Mouse (Mus musculus): ENCODE data around the gene Pip5k1c. TPM values are rescaled to one million over a fixed set of nuclear protein-coding genes. Genes with fewer than 3 reads are reported as not detected.
A peak's percentile ranks its signal among the peaks of the same experiment; 100 is the strongest.

The Pip5k1c gene
- polyA plus RNA-seq, 1 experiment = 103 TPM

DNA sequence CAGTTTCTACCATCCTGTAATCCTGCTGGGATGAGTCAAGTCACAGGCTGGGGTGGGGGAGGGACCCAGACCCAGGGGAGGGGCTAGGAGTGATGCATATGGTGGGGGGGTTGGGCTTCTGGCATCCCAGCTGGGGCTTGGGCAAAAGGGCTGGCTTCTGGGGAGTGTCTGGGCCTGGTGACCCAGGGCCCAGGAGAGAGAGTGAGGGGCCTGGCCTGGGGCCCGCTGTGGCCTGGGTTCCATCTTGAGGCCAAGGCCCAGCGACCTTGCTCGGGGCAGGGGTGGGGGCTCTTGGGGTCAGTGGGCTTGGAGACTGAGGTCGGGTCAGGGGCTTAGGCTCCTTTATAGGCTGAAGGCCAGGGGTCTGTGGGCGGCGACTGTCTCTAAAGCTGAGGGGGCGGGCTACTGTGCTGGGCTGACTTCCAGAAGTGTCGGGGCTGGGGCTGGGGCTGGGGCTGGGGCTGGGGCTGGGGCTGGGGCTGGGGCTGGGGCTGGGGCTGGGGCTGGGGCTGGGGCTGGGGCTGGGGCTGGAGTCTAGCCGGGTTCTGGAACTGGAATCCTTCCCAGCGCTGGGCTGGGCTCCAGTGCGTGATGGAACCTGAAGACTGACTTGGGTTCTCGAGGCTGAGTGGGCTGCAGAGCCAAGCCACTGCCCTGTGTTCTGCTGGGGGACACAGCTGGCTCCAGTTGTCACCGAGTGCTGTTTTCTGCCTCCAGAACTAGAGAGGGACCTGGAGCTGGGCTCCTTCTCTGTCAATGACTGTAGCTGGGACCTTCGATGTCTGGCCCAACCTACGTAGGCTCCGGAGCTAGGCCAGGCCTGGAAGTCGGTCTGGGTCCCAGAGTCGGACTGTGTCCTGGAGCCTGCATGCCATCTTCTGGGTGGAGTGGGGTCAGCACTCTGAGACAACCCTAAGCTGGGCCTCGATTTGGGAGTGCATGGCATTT, 42.9 kb downstream of the Pip5k1c start:
- DNase-seq = no peak
- WGBS = 56% methylated on average over 19 of the region's 19 CpGs
- Histone ChIP-seq H3K4me3 (replicated peaks; ENCODE audit: extremely low read depth, low read depth, low read length) (no peak overlapping the region), H3K4me1 (ENCODE audit: control insufficient read depth, insufficient read depth, low read length) (no peaks in the 10 kb centered on the region)
- TF ChIP-seq POLR2A (IDR thresholded peaks at IDR 0.05; ENCODE audit: borderline replicate concordance, extremely low read depth, low read depth, low read length) (no peak), CTCF (IDR thresholded peaks at IDR 0.05; ENCODE audit: insufficient read depth, low read length) (no peak)

GRCm38 (mm10) chr10:81336558-81336957, 43.8 kb downstream of the Pip5k1c start:
- H3K4me3 ChIP-seq (replicated peaks; ENCODE audit: extremely low read depth, low read depth, low read length) = no peak overlapping the region
- WGBS = 88% methylated on average over 4 of the region's 4 CpGs
- no peak for TF ChIP-seq CTCF (IDR thresholded peaks at IDR 0.05; ENCODE audit: insufficient read depth, low read length)
- no peak for TF ChIP-seq POLR2A (IDR thresholded peaks at IDR 0.05; ENCODE audit: borderline replicate concordance, extremely low read depth, low read depth, low read length)

DNA sequence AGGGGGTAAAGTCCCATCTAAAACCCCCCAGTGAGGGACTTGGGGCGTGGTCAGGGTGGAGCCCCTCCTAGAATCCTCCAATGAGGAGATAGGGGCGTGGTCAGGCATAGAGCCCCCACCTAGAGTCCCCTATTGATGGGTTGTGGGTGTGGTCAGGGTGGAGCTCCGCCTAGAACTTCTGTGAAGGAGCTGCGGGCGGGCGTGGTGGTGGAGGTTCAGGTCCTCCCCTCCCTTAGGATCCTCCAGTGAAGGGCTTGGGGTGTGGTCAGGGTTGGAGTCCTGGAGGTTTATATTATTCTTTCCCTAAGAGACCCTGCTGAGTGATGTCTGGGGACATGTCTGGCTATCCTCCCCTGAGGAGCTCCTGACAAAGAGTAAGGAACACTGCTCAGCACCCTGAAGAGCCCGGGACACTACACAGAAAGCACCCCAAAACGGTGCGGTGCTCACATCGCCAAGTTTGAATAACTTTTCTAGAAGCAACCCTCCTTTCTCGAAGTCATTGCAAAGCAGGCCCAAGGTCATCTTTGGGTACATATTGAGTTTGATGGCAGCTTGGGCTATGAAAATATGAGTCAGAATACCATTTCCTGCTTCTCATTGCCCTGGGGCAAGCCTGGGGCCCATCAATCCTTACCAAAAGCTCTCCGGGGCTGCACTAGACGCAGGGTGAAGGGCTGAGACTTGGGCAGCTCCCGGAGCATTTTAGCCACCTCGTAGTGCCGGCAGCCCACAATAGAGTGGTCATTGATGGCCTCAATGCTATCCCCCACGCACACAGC, 48.0 kb downstream of the Pip5k1c start:
- no peak for DNase-seq
- Histone ChIP-seq H3K4me1 (ENCODE audit: control insufficient read depth, insufficient read depth, low read length) (no peaks in the 10 kb centered on the region), H3K4me3 (replicated peaks; ENCODE audit: extremely low read depth, low read depth, low read length) (no peak overlapping the region)
- TF ChIP-seq CTCF (IDR thresholded peaks at IDR 0.05; ENCODE audit: insufficient read depth, low read length) = no peak
- no peak for TF ChIP-seq POLR2A (IDR thresholded peaks at IDR 0.05; ENCODE audit: borderline replicate concordance, extremely low read depth, low read depth, low read length)
- WGBS = 54% methylated on average over 17 of the region's 17 CpGs

More at GRCm38 (mm10) chr10:81336558-81336957, 43.8 kb downstream of the Pip5k1c start:
- H3K4me1 ChIP-seq (ENCODE audit: control insufficient read depth, insufficient read depth, low read length) = no peaks in the 10 kb centered on the region
- DNase-seq = no peak

DNA sequence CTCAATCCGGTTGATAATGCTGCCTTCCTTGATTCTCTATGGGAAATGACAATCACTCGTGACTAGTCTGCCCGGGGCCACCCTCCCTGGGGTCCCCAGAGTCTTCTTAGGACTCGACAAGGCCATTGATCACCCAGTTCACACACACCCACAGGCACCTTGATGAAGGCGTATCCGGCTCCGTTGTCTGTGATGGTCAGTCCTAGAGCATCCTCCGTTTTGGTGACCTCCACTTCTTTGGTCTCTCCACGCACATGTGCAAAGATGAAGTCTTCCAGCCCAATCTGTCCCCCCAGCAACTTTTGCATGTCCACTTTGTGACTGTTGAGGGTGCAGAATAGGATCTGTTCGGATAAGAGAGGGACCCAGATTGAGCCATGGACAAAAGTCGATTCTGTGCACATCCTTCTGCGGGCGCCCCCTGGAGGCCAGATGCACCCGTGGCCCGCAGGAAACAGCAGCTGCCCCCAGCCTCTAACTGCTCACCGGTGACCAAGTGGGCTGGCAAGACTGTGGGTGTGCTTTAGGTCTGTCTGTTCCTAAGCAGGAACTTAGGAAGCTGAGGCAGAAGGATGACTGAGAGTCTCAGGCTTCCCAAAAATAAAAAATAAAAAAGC, 48.7 kb downstream of the Pip5k1c start:
- Histone ChIP-seq H3K4me3 (replicated peaks; ENCODE audit: extremely low read depth, low read depth, low read length) (no peak overlapping the region), H3K4me1 (ENCODE audit: control insufficient read depth, insufficient read depth, low read length) (no peaks in the 10 kb centered on the region)
- WGBS = 36% methylated on average over 16 of the region's 16 CpGs
- TF ChIP-seq POLR2A (IDR thresholded peaks at IDR 0.05; ENCODE audit: borderline replicate concordance, extremely low read depth, low read depth, low read length) (no peak), CTCF (IDR thresholded peaks at IDR 0.05; ENCODE audit: insufficient read depth, low read length) (peak; percentile 58)
- peak; percentile 77 for DNase-seq

- TF ChIP-seq CTCF (IDR thresholded peaks at IDR 0.05; ENCODE audit: insufficient read depth, low read length) = no peak
- Histone ChIP-seq H3K4me3 (replicated peaks; ENCODE audit: extremely low read depth, low read depth, low read length) (peak within 1 kb of the TSS; percentile 64), H3K4me1 (ENCODE audit: control insufficient read depth, insufficient read depth, low read length) (peaks cover 3% of the 10 kb centered on the region; the same call in 1 of the 2 replicates)
- WGBS = 4% methylated on average over 65 of the region's 67 CpGs
- DNase-seq = no peak
Observed at GRCm38 (mm10) chr10:81342686-81343505, 50.1 kb downstream of the Pip5k1c start, which contains the start of gene Gipc3. TSS of gene Gipc3 (minus strand) at chr10:81343266.

- H3K4me1 ChIP-seq (ENCODE audit: control insufficient read depth, insufficient read depth, low read length) = peaks cover 9% of the 10 kb centered on the region
- 32% methylated on average over 8 of the region's 8 CpGs for WGBS
- no peak for DNase-seq
- H3K4me3 ChIP-seq (replicated peaks; ENCODE audit: extremely low read depth, low read depth, low read length) = no peak overlapping the region
- TF ChIP-seq POLR2A (IDR thresholded peaks at IDR 0.05; ENCODE audit: borderline replicate concordance, extremely low read depth, low read depth, low read length) = no peak
- no peak for TF ChIP-seq CTCF (IDR thresholded peaks at IDR 0.05; ENCODE audit: insufficient read depth, low read length)
Observed at GRCm38 (mm10) chr10:81344421-81345161, 51.8 kb downstream of the Pip5k1c start.

- no peak overlapping the region for H3K4me3 ChIP-seq (replicated peaks; ENCODE audit: extremely low read depth, low read depth, low read length)
- no peak for DNase-seq
- no peak for TF ChIP-seq POLR2A (IDR thresholded peaks at IDR 0.05; ENCODE audit: borderline replicate concordance, extremely low read depth, low read depth, low read length)
- TF ChIP-seq CTCF (IDR thresholded peaks at IDR 0.05; ENCODE audit: insufficient read depth, low read length) = no peak
- H3K4me1 ChIP-seq (ENCODE audit: control insufficient read depth, insufficient read depth, low read length) = peaks cover 11% of the 10 kb centered on the region
- WGBS = 76% methylated on average over 4 of the region's 4 CpGs
Observed at GRCm38 (mm10) chr10:81345162-81345534, 52.4 kb downstream of the Pip5k1c start.

DNA sequence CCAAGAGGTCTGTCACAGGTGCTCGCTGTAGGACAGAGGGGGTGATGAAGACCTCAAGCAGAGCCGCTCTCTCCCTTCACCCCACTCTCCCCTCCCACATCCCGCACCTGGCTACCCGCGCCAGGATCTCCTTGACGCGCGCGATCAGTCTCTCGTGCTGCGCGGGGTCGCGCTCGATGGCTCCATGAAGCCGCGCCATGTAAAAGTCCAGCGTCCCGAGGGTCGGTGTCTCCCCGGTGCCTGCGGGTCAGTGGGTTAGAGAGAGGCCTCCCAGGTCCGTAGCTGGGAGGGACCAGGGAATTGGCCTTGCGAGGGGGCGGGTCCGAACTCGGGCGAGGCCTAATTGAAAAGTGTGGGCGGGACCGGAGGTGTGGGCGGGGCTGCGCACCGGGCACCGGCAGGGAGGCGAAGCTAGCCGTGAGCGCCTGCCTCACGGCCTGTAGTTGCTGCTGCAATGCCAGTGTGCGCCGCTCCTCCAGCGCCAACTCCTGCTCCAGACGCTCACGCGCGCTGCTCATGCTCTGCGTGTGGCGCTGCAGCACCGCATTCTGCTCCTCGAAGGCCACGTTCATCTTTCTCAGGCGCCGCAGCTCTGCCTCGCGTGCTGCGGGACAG, 53.8 kb downstream of the Pip5k1c start:
- peak; percentile 63 for DNase-seq
- H3K4me3 ChIP-seq (replicated peaks; ENCODE audit: extremely low read depth, low read depth, low read length) = peak overlapping the region; percentile 11
- 42% methylated on average over 55 of the region's 55 CpGs for WGBS
- no peak for TF ChIP-seq CTCF (IDR thresholded peaks at IDR 0.05; ENCODE audit: insufficient read depth, low read length)
- TF ChIP-seq POLR2A (IDR thresholded peaks at IDR 0.05; ENCODE audit: borderline replicate concordance, extremely low read depth, low read depth, low read length) = no peak; the same call in 1 of the 2 replicates
- H3K4me1 ChIP-seq (ENCODE audit: control insufficient read depth, insufficient read depth, low read length) = peaks cover 11% of the 10 kb centered on the region

All from lung, adult 2 months (tissue).